Mouse (Mus musculus) limb, embryonic 11.5 days (tissue): Measurements from ENCODE around the gene Ccr5. TPM values are rescaled to one million over a fixed set of nuclear protein-coding genes. Genes with fewer than 3 reads are reported as not detected.
"Not testable (repeated sequence)": the region's sequence is repeated elsewhere in the genome, so short reads cannot be mapped to it uniquely, and the experiment has no call there.

Experiments
- ATAC-seq: fragments of 200-750 bp; cut with Nextera tagmentation; 2 replicates; pipeline ENCODE4 v1.8.0; 2017; ENCODE audit warnings: low read depth; ENCODE audit not compliant: insufficient number of reproducible peaks, low FRiP score, low TSS enrichment
- DNase-seq: peaks from one replicate; pipeline ENCODE4 v3.0.0-alpha.2; 2015; ENCODE audit warnings: low spot score
- H3K27ac ChIP-seq: fragments of 300-500 bp; sonication (generic); replicated peaks from 2 replicates; pipeline ENCODE4 v1.5.1; 2014; ENCODE audit warnings: low read depth, mild to moderate bottlenecking, low read length
- H3K27me3 ChIP-seq: fragments of 300-500 bp; sonication (generic); 2 replicates; pipeline ENCODE4 v1.6.1; 2014; ENCODE audit warnings: mild to moderate bottlenecking, low read length, mixed read lengths; ENCODE audit not compliant: control insufficient read depth, insufficient read depth
- H3K36me3 ChIP-seq: fragments of 300-500 bp; sonication (generic); 2 replicates; pipeline ENCODE4 v1.6.1; 2014; ENCODE audit warnings: mild to moderate bottlenecking, low read length, moderate library complexity, mixed read lengths; ENCODE audit not compliant: control insufficient read depth, insufficient read depth
- H3K4me1 ChIP-seq: fragments of 300-500 bp; sonication (generic); 2 replicates; pipeline ENCODE4 v1.6.1; 2014; ENCODE audit warnings: low read length, mixed read lengths; ENCODE audit not compliant: control insufficient read depth, insufficient read depth
- H3K4me2 ChIP-seq: fragments of 300-500 bp; sonication (generic); 2 replicates; pipeline ENCODE4 v1.6.1; 2014; ENCODE audit warnings: low read depth, mild to moderate bottlenecking, moderate library complexity; ENCODE audit not compliant: severe bottlenecking
- H3K4me3 ChIP-seq: fragments of 300-500 bp; sonication (generic); 2 replicates; pipeline ENCODE4 v1.5.1; 2014; ENCODE audit warnings: low read depth, low read length
- H3K9ac ChIP-seq: fragments of 300-500 bp; sonication (generic); 2 replicates; pipeline ENCODE4 v1.6.1; 2014; ENCODE audit warnings: mild to moderate bottlenecking, low read length
- H3K9me3 ChIP-seq: fragments of 300-500 bp; sonication (generic); 2 replicates; pipeline ENCODE4 v1.6.1; 2016; ENCODE audit warnings: low read length; ENCODE audit not compliant: control insufficient read depth
- WGBS: fragments of 180-500 bp; shearing (Covaris S2); extraction: QIAGEN DNeasy Blood & Tissue Kit; methylation state at CpG from one replicate; pipeline ENCODE4 v1.1.7; 2014; 5-methylcytosine and 5-hydroxymethylcytosine counted together
- polyA plus RNA-seq: library from polyadenylated mRNA; unstranded; fragments of >200 nt; fragmentation: Nextera tagmentation; extraction: Ambion mirVana; gene quantifications from 2 replicates; pipeline ENCODE4 v1.2.1, GENCODE M21; 2014

Ccr5 gene
- polyA plus RNA-seq, 1 experiment from 2014 or later, result 0.31 TPM

GRCm38 (mm10) chr9:124126373-124126772, 5.0 kb downstream of the Ccr5 start:
- WGBS, result 37% methylated on average over 5 of the region's 5 CpGs
- Histone ChIP-seq H3K27me3 (no peaks in the 10 kb centered on the region), H3K9ac (no peak overlapping the region), H3K4me3 (no peak overlapping the region), H3K4me2 (no peak overlapping the region), H3K36me3 (no peaks in the 10 kb centered on the region), H3K27ac (no peak overlapping the region), H3K4me1 (no peaks in the 10 kb centered on the region), H3K9me3 (no peaks in the 10 kb centered on the region)
- ATAC-seq (no peak), DNase-seq (no peak)

DNA sequence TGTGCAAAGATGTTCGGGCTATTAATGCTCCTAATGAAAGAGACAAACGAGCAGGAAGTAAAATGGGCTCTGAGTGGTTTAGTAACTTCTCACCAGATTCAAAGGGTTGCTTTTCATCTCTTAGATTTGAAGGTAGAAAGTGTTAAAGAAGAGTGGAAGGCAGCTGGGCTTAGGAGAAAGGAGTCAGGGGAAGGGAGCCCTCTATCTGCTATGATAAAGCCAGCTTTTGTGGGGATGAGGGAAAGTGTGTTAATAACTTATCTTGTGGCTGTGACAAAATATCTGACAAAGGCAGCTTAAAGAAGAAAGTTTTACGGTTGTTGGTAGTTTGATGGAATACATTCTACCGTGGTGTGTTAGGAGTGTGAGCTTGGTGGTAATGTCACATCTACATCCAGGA, 6.1 kb downstream of the Ccr5 start:
- Histone ChIP-seq H3K4me1 (no peaks in the 10 kb centered on the region), H3K27ac (no peak overlapping the region), H3K36me3 (no peaks in the 10 kb centered on the region), H3K9ac (no peak overlapping the region), H3K9me3 (no peaks in the 10 kb centered on the region), H3K27me3 (no peaks in the 10 kb centered on the region), H3K4me2 (no peak overlapping the region), H3K4me3 (no peak overlapping the region)
- WGBS, result 60% methylated on average over 4 of the region's 4 CpGs
- no peak for ATAC-seq
- DNase-seq, result no peak

- Histone ChIP-seq H3K9me3 (no peaks in the 10 kb centered on the region), H3K27ac (no peak overlapping the region), H3K27me3 (no peaks in the 10 kb centered on the region), H3K4me2 (no peak overlapping the region), H3K9ac (no peak overlapping the region), H3K4me3 (no peak overlapping the region), H3K36me3 (no peaks in the 10 kb centered on the region), H3K4me1 (no peaks in the 10 kb centered on the region)
- WGBS, result 3% methylated on average over 1 of the region's 1 CpGs
- no peak for ATAC-seq
- DNase-seq, result peak; percentile 32
These were observed 7.0 kb downstream of the Ccr5 start for GRCm38 (mm10) chr9:124128379-124128778.

DNA sequence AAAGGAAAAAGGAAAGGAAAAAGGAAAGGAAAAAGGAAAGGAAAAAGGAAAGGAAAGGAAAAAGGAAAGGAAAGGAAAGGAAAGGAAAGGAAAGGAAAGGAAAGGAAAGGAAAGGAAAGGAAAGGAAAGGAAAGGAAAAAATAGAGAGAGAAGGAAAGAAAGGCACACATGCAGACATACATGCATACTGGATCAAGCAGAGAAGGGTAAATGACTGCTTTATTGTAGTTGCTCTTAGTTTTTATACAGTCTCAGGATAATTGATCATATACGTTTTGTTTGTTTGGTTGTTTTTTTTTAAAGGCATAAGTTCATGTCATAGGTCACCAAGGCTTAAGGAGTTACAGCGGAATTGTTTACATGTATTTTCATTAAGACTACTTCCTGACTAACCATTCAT, 11.6 kb downstream of the Ccr5 start:
- not testable (repeated sequence) for H3K9ac ChIP-seq, H3K4me2 ChIP-seq, H3K4me1 ChIP-seq, ATAC-seq, H3K9me3 ChIP-seq, H3K36me3 ChIP-seq, DNase-seq, H3K27me3 ChIP-seq, H3K4me3 ChIP-seq, H3K27ac ChIP-seq
- 87% methylated on average over 2 of the region's 2 CpGs for WGBS

GRCm38 (mm10) chr9:124134919-124135318, 13.6 kb downstream of the Ccr5 start:
- 91% methylated on average over 1 of the region's 1 CpGs for WGBS
- H3K4me2 ChIP-seq, H3K36me3 ChIP-seq, ATAC-seq, H3K27ac ChIP-seq, H3K9ac ChIP-seq, H3K4me3 ChIP-seq, H3K9me3 ChIP-seq, DNase-seq, H3K4me1 ChIP-seq, H3K27me3 ChIP-seq: not testable (repeated sequence)

- Histone ChIP-seq H3K9ac (no peak overlapping the region), H3K27me3 (no peaks in the 10 kb centered on the region), H3K27ac (no peak overlapping the region), H3K4me1 (no peaks in the 10 kb centered on the region), H3K9me3 (no peaks in the 10 kb centered on the region), H3K36me3 (no peaks in the 10 kb centered on the region), H3K4me2 (no peak overlapping the region), H3K4me3 (no peak overlapping the region)
- DNase-seq, result no peak
- no peak for ATAC-seq
- 79% methylated on average over 11 of the region's 11 CpGs for WGBS
These were observed 16.3 kb downstream of the Ccr5 start for GRCm38 (mm10) chr9:124137619-124138018.

GRCm38 (mm10) chr9:124138055-124138775, 16.9 kb downstream of the Ccr5 start:
- Histone ChIP-seq H3K9me3 (no peaks in the 10 kb centered on the region), H3K36me3 (no peaks in the 10 kb centered on the region), H3K4me1 (no peaks in the 10 kb centered on the region), H3K27ac (no peak overlapping the region), H3K27me3 (no peaks in the 10 kb centered on the region), H3K4me2 (no peak overlapping the region), H3K4me3 (no peak overlapping the region), H3K9ac (no peak overlapping the region)
- no peak for DNase-seq
- no peak for ATAC-seq
- 80% methylated on average over 4 of the region's 4 CpGs for WGBS

DNA sequence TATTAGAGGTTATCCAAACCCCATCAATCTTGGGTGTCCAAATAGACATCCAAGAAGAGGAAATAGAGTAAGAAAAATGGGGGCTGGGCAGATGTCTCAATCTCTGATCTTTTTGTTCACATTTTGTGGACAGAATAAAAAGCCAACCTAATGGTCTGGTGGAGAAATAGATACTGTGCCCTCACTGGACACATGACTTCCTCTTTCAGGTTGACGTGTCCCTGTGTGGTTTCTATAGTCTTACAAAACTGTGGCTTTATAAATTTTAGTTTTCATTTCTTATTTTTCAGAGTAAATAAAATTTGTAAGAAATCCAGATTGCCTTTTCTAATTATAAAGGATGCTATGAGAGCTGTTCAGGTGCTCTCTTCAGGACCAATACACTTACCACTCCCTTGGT, 22.3 kb downstream of the Ccr5 start:
- 96% methylated on average over 1 of the region's 1 CpGs for WGBS
- Histone ChIP-seq H3K4me2 (no peak overlapping the region), H3K27me3 (no peaks in the 10 kb centered on the region), H3K4me1 (no peaks in the 10 kb centered on the region), H3K9ac (no peak overlapping the region), H3K4me3 (no peak overlapping the region), H3K27ac (no peak overlapping the region), H3K36me3 (no peaks in the 10 kb centered on the region), H3K9me3 (no peaks in the 10 kb centered on the region)
- DNase-seq (no peak), ATAC-seq (no peak)

DNA sequence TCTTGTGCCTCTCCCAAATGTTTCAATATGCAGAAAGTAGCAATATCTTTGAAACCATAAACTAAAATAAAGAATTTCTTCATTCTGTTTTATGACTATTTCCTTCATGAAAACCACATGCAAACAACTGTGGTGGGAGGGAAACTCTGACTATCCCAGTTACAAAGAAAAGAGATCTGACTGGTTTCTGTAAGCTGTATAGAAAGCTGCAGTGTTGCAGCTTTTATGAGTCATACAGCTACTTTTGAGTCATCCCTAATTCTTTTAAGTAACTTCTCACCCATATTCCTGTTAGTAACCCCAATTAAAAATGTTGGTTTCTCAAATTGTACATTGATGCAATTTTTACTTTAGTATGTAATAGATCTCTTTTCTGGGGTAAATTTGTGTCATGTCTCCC, 25.0 kb downstream of the Ccr5 start:
- H3K36me3 ChIP-seq, result no peaks in the 10 kb centered on the region
- no peaks in the 10 kb centered on the region for H3K4me1 ChIP-seq
- ATAC-seq (no peak), DNase-seq (no peak)
- no peak overlapping the region for H3K9ac ChIP-seq
- no peaks in the 10 kb centered on the region for H3K27me3 ChIP-seq
- no peaks in the 10 kb centered on the region for H3K9me3 ChIP-seq
- no peak overlapping the region for H3K27ac ChIP-seq
- no peak overlapping the region for H3K4me2 ChIP-seq
- no peak overlapping the region for H3K4me3 ChIP-seq
